Mouse (Mus musculus) intestine, embryonic 16.5 days (tissue): ENCODE results near the gene Nsmce4a. TPM values are rescaled to one million over a fixed set of nuclear protein-coding genes. Genes with fewer than 3 reads are reported as not detected.
"Not testable (repeated sequence)": the region's sequence is repeated elsewhere in the genome, so short reads cannot be mapped to it uniquely, and the experiment has no call there.

ENCODE experiments used
- ATAC-seq: fragments of 200-750 bp; cut with Nextera tagmentation; 2 replicates; pipeline ENCODE4 v1.8.0; 2017; ENCODE audit warnings: moderate TSS enrichment, moderate library complexity
- H3K27ac ChIP-seq: fragments of 300-500 bp; sonication (generic); 2 replicates; pipeline ENCODE4 v1.5.1; 2014; ENCODE audit warnings: mild to moderate bottlenecking, low read length
- H3K27me3 ChIP-seq: fragments of 300-500 bp; sonication (generic); replicated peaks from 2 replicates; pipeline ENCODE4 v1.6.1; 2014; ENCODE audit warnings: low read length, control low read depth, mixed read lengths; ENCODE audit not compliant: control insufficient read depth, insufficient read depth
- H3K36me3 ChIP-seq: fragments of 300-500 bp; sonication (generic); 2 replicates; pipeline ENCODE4 v1.6.1; 2014; ENCODE audit warnings: low read length, control low read depth; ENCODE audit not compliant: control insufficient read depth, insufficient read depth
- H3K4me1 ChIP-seq: fragments of 300-500 bp; sonication (generic); 2 replicates; pipeline ENCODE4 v1.6.1; 2014; ENCODE audit warnings: low read length, control low read depth, mixed read lengths; ENCODE audit not compliant: control insufficient read depth, insufficient read depth
- H3K4me2 ChIP-seq: fragments of 300-500 bp; sonication (generic); 2 replicates; pipeline ENCODE4 v1.6.1; 2014; ENCODE audit warnings: low read depth, low read length, control low read depth
- H3K4me3 ChIP-seq: fragments of 300-500 bp; sonication (generic); 2 replicates; pipeline ENCODE4 v1.5.1; 2014; ENCODE audit warnings: mild to moderate bottlenecking, low read length
- H3K9ac ChIP-seq: fragments of 300-500 bp; sonication (generic); 2 replicates; pipeline ENCODE4 v1.6.1; 2014; ENCODE audit warnings: low read depth, low read length
- H3K9me3 ChIP-seq: fragments of 300-500 bp; sonication (generic); 2 replicates; pipeline ENCODE4 v1.6.1; 2016; ENCODE audit warnings: low read length, control low read depth; ENCODE audit not compliant: control insufficient read depth
- WGBS: fragments of 180-500 bp; shearing (Covaris S2); extraction: QIAGEN DNeasy Blood & Tissue Kit; methylation state at CpG from one replicate; pipeline ENCODE4 v1.1.7; 2014; 5-methylcytosine and 5-hydroxymethylcytosine counted together
- polyA plus RNA-seq: library from polyadenylated mRNA; unstranded; fragments of >200 nt; fragmentation: Nextera tagmentation; extraction: Ambion mirVana; gene quantifications from 2 replicates; pipeline ENCODE4 v1.2.1, GENCODE M21; 2015

Gene Nsmce4a
- polyA plus RNA-seq, 1 experiment from 2014 or later: 86.1 TPM

DNA sequence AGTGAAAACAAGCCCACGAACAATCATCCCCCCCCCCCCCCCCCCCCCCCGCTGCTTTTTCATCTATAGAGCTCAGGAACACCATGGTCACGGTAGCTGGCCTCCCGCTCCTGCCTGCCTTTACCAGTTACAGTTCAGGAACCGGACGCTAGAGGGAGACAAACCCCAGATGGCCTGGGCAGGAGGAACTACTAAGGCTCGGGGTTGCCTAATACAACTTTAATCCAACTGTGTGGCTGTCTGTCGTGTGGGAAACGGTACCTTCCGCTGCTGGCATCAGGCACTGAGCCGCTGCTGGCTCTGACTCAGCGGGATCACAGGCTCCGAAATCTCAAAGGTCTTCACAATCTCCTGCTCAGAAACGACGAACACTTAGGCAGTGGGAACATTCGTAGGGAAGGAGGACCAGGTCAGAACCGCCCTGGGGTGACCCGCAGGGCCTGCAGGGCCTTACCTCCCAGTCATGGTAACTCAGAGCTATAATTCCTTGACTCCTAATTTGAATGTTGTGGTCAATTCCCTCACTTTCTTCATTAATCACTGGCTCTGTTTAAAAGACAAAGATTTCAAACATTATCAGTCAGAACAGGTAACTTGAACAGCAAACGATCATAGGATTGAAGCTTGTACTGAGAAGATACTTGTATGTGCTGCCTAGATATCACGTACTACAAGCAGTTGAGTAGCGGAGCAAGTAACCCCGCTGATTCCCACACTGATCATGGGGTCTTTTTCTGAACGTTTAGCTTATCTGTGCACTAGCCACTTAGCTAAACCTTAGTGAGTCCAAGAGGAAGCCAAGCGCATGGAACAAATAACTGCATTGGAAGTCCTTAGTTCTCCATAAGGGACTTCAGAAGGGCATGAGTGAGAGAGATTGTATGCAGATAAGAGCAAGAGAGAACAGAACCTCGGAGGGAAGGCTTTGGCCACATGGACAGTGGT lies 39.3 kb downstream of the Nsmce4a start:
- Histone ChIP-seq H3K9me3 (no peaks in the 10 kb centered on the region), H3K4me2 (no peak overlapping the region), H3K36me3 (peaks cover 15% of the 10 kb centered on the region; the same call in 1 of the 2 replicates), H3K27me3 (no peaks in the 10 kb centered on the region), H3K27ac (no peak overlapping the region), H3K9ac (no peak overlapping the region), H3K4me1 (no peaks in the 10 kb centered on the region), H3K4me3 (no peak overlapping the region)
- 50% methylated on average over 24 of the region's 25 CpGs for WGBS
- peak; percentile 85 for ATAC-seq

GRCm38 (mm10) chr7:130531138-130531537 lies 41.8 kb downstream of the Nsmce4a start:
- H3K4me1 ChIP-seq, H3K4me2 ChIP-seq, H3K9ac ChIP-seq, H3K4me3 ChIP-seq, H3K27ac ChIP-seq, ATAC-seq, H3K27me3 ChIP-seq, H3K9me3 ChIP-seq: not testable (repeated sequence)
- 93% methylated on average over 15 of the region's 15 CpGs for WGBS
- peaks cover 12% of the 10 kb centered on the region; the same call in 1 of the 2 replicates for H3K36me3 ChIP-seq

DNA sequence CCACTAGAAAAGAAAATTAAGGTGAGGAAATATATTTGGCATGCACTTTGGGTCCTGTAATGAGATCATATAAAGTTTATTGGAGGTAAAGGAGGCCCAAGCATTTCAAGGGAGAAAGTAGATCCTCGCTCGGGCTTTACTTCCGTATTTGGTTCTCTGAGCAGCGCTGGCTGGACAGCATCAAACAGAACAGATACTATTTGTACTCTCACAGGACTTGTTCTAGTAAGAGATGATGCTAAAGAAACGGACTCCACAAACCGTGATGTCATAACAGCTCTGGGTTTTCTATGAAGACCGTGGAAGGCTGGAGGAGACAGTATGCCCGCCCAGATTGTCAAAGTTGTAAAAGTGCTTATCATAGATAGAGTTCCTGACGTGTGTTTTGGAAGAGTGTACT lies 45.6 kb downstream of the Nsmce4a start:
- 64% methylated on average over 9 of the region's 9 CpGs for WGBS
- Histone ChIP-seq H3K36me3 (peaks cover 8% of the 10 kb centered on the region; the same call in 1 of the 2 replicates), H3K27ac (peak overlapping the region; percentile 61), H3K4me1 (no peaks in the 10 kb centered on the region), H3K4me2 (no peak overlapping the region), H3K9me3 (no peaks in the 10 kb centered on the region), H3K27me3 (no peaks in the 10 kb centered on the region), H3K9ac (no peak overlapping the region), H3K4me3 (no peak overlapping the region)
- ATAC-seq: no peak

DNA sequence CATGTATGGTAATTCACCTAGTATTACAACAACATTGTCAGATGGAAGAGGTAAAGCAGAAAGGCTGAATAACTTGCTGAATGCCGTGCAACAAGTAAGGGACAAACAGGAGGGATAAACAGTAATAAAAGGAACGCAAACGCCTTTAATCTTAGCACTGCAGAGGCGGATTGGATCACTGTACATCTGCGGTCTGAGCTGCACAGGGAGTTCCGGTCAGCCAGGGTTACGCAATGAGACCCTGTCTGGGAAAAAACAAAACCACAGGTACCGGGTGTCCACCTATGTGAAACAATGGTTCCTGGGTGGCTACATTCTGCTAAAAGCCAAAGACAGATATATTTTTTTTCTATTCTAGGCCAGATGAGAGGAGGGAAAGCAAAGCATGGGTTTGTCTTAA lies 49.5 kb downstream of the Nsmce4a start:
- H3K27me3 ChIP-seq: no peaks in the 10 kb centered on the region
- 90% methylated on average over 8 of the region's 8 CpGs for WGBS

GRCm38 (mm10) chr7:130520812-130521422 lies 52.0 kb downstream of the Nsmce4a start:
- Histone ChIP-seq H3K36me3 (no peaks in the 10 kb centered on the region), H3K27me3 (no peaks in the 10 kb centered on the region), H3K4me3 (0 out of 2 replicates have a peak overlapping the region, but pooled peaks have one; percentile 93), H3K4me1 (peaks cover 6% of the 10 kb centered on the region), H3K27ac (peak overlapping the region; percentile 98), H3K9me3 (no peaks in the 10 kb centered on the region), H3K4me2 (peak overlapping the region; percentile 64; the same call in 1 of the 2 replicates), H3K9ac (no peak overlapping the region)
- ATAC-seq: no peak
- 75% methylated on average over 14 of the region's 14 CpGs for WGBS

More for the DNA sequence above, 49.5 kb downstream of the Nsmce4a start:
- Histone ChIP-seq H3K27ac (no peak overlapping the region), H3K4me3 (no peak overlapping the region), H3K9ac (no peak overlapping the region), H3K4me2 (no peak overlapping the region), H3K4me1 (peaks cover 2% of the 10 kb centered on the region), H3K9me3 (no peaks in the 10 kb centered on the region), H3K36me3 (no peaks in the 10 kb centered on the region)
- no peak for ATAC-seq

DNA sequence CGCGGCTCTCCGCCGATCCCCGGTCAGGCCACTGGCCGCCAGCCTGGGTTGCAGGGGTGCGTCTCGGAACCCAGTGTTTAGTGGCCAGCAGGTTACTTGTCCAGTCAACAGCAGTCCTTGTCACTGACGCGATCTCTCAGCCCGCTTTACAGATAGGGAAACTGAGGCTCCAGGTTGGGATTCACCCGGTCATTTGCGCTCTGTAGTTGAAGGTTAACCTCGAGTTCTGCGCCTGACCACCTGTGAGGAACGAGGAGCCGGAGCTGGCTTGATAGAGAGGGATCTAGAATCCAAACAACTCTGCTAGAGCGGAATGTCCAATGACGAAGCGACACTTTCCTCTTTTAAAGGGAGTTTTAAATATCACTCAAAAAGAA lies 52.9 kb downstream of the Nsmce4a start, which contains the start of gene Ate1:
Gene Ate1, minus strand, starts transcription at position 321 of the 377 bp plus-strand sequence.
- peak within 1 kb of the TSS; percentile 76 for H3K4me2 ChIP-seq
- no peaks in the 10 kb centered on the region for H3K27me3 ChIP-seq
- no peaks in the 10 kb centered on the region for H3K36me3 ChIP-seq
- H3K27ac ChIP-seq: peak within 1 kb of the TSS; percentile 98
- H3K9me3 ChIP-seq: no peaks in the 10 kb centered on the region
- peaks cover 6% of the 10 kb centered on the region for H3K4me1 ChIP-seq
- ATAC-seq: no peak
- H3K9ac ChIP-seq: peak within 1 kb of the TSS; percentile 99
- 15% methylated on average over 20 of the region's 20 CpGs for WGBS
- H3K4me3 ChIP-seq: peak within 1 kb of the TSS; percentile 93

DNA sequence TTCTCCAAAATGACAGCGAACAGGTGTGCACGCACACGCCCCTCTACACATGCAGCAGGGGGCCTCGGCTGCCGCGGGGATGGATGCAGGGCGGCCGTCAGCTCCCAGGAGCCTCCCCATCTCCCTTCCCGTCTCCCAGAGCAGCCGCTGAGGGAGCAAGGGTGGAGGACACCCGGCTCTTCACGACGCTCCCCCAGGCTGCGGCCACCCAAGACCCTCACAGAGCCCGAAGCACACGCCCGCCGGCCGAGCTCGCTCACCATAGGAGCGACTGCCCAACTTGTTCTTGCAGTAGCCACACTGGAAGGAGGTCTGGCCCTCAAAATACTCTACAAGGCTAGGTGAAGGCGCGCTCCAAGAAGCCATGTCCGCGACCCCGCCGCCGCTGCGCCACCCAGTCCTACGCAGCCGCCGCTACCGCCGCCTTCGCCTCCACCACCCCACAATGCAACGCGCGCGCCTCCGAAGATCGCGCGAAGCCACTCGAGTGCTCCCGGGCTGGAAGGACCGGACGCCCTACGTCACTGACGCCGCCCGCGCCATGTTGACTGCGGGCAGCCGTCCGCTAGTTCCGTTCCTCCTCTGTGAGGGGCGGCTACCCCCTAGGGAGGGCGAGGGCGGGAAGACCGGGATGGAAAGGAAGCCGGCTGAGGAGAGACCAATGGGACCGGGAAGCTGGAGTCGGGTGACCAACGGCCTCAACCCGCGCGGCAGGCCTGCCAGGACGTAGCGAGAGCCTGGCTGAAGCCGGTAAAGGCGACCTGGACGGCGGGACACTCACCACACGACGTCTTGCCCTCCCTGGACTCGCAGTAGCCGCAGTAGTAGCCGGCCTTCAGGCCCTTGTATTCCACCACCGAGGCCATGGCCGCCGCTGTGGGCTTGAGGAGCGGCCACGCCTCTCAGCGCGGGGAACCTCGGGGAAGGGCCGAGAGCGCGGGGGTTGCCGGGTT lies 53.5 kb downstream of the Nsmce4a start:
- H3K27ac ChIP-seq: peak overlapping the region; percentile 98
- peak overlapping the region; percentile 93 for H3K4me3 ChIP-seq
- H3K27me3 ChIP-seq: no peaks in the 10 kb centered on the region
- H3K9ac ChIP-seq: peak overlapping the region; percentile 99
- no peaks in the 10 kb centered on the region for H3K36me3 ChIP-seq
- peaks cover 6% of the 10 kb centered on the region for H3K4me1 ChIP-seq
- peak overlapping the region; percentile 76 for H3K4me2 ChIP-seq
- WGBS: under 1% methylated on average over 90 of the region's 90 CpGs
- H3K9me3 ChIP-seq: no peaks in the 10 kb centered on the region
- ATAC-seq: peak; percentile 98

GRCm38 (mm10) chr7:130518213-130519095 lies 54.5 kb downstream of the Nsmce4a start:
- no peak for ATAC-seq
- H3K4me3 ChIP-seq: peak overlapping the region; percentile 93
- H3K27me3 ChIP-seq: no peaks in the 10 kb centered on the region
- peak overlapping the region; percentile 99 for H3K9ac ChIP-seq
- no peaks in the 10 kb centered on the region for H3K9me3 ChIP-seq
- H3K4me1 ChIP-seq: peaks cover 6% of the 10 kb centered on the region
- H3K4me2 ChIP-seq: peak overlapping the region; percentile 76
- 20% methylated on average over 26 of the region's 26 CpGs for WGBS
- H3K27ac ChIP-seq: peak overlapping the region; percentile 88
- H3K36me3 ChIP-seq: no peaks in the 10 kb centered on the region
